Mouse (Mus musculus) kidney, postnatal 4 days (tissue): ENCODE measurements around the gene Gna13.
A peak's percentile ranks its signal among the peaks of the same experiment; 100 is the strongest.
"Not testable (repeated sequence)": the region's sequence is repeated elsewhere in the genome, so short reads cannot be mapped to it uniquely, and the experiment has no call there.

Source experiments
- DNase-seq, 2 experiments: peaks; one replicate each; pipeline ENCODE4 v3.0.0; 2021; ENCODE audit warnings: mixed read lengths in 2 of 2

Gene Gna13

DNA sequence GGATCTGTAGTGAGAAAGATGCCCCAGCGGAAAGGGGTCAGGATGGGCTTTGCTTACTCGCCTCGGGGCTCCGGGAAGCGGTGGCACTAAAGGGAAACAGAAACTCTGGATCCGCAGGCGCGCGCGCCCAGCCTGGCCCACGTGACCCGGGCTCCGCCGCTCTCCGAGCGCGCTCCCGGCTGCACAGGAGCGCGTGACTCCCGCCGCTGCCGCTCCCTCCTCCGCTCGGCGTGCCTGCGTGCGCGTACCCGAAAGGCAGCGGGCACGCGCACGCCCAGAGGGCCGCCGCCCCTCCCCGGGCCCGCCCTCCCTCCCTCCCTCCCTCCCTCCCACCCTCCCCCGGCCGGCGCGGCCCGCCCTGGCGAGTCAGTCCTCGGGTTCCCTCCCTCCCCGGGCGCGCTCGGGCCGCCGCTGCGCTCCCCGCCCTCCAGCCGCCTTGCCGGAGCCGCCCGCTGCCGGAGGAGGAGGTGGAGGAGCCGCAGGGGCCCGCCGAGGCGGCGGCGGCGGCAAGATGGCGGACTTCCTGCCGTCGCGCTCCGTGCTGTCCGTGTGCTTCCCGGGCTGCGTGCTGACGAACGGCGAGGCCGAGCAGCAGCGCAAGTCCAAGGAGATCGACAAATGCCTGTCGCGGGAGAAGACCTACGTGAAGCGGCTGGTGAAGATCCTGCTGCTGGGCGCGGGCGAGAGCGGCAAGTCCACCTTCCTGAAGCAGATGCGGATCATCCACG is at the start of gene Gna13:
Gna13 (plus strand) TSS at position 369 of the 728 bp plus-strand sequence.
- DNase-seq: peak; percentile 93 to 95

DNA sequence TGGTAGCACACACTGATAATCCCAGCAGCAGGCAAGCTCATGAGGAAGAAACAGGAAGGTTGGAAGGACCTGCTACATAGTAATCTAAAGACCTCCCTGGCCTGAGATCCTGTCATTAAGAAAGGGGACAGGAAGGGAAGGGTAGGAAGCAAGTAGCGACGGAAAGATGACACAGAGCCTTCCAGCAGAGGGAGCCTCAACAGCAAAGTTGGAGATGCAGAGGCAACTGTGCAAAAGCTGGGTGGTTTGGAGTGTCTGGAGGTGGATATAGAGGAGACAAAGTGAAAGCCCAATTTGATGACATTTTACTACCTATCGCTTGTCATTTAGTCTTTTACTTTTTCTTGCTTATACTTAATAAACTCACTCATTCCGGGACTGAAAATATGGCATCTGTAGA is 45.7 kb upstream of the Gna13 start:
- peak; percentile 63 to 73 for DNase-seq

DNA sequence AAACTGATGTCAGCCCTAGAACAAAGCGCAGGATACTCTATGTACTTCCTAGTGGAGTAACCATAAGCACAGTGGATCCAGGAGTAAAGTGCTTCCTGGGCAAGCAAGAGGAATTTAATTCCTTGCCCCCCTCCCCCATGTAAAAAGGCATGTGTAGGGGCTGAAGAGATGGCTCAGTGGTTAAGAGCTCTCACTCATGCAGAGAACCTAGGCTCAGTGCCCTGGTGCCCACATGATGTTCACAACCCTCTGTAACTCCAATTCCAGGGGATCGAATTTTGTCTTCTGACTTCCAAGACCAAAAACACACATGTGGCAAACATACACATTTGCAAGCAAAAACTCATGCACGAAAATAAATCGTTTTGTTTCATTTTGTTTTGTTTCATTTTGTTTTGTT is 43.2 kb upstream of the Gna13 start:
- no peak for DNase-seq

DNA sequence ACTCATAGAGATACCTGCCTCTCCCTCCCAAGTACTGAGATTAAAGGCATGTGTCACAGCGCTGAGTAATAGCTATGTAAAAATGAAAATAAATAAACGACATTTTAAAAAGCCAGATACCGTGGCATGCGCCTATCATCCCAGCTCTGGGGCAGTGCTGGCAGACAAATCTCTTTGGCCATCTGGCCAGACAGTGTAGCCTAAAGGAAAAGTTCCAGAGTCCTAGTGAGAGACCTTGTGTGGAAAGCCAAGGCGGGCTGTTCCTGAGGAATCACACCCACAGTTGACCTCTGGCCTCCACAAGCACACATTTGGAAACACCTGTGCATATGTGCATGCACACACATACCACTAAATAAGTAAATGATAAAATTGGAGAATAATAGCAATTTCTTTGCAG is 42.7 kb upstream of the Gna13 start:
- DNase-seq: no peak

DNA sequence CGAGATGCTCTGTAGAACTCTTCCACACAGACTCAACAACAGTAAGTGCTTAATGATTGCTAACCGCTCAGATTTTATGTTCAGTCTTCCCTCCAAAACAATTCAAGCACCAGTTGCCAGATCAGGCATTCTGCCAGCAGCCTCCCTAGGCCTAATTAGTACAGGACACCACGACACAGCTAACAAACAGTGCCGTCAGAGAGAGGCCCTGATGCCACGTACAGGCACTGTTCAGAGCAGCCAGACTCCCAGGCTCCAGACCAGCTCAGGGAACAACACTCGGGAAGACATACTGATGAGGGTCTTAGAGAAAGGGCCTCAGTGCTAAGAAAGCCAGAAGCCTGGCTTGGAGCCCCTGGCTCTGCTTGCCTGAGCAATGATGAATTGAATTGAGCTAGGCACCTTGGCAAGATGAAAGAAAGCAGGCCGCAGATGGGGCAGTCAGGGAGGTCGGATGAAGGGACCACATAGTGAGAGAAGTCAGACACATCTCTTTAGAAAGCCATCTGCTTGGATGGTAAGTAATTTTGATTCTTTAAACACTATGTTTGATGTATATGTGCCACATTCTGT is 42.2 kb upstream of the Gna13 start:
- peak in 1 of 2 experiments; percentile 41 for DNase-seq

DNA sequence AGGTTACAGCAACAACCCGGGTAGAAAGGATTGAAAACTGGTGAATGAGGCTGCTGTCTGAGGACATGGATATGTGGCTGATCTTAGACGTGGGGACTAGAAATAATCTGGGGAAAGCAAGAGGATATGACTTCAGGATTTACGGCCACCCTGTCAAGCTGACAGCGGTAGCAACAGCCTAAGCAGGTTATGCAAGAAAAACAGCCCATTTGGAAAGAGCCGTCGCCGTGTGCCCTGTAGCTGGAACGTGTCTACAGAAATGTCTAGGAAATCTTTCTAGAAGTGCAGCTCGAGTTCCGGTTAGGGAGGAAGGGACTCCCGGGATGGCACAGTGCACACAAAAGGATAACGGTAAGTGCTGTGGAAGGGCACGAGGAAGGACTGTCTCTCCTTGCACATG is 36.4 kb upstream of the Gna13 start:
- no peak for DNase-seq

DNA sequence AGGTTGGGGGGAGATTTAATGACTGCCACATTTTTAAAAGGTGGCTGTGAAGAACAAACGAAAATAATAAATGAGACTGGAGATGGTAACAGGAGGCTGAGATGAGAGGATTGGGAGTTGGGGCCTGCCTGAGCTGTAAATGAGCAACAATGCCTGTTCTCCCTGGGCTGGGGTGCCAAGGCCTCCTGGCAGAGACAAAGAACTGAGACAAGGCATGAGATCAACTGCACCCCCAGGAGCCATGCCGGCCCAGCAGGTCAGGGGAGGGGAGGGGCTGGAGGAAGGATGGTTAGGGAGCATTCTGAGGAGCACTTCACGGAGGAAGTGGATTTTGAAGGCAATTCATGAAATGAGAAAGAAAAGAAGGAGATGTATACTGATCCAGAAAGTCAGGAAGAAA is 35.2 kb upstream of the Gna13 start:
- no peak for DNase-seq

DNA sequence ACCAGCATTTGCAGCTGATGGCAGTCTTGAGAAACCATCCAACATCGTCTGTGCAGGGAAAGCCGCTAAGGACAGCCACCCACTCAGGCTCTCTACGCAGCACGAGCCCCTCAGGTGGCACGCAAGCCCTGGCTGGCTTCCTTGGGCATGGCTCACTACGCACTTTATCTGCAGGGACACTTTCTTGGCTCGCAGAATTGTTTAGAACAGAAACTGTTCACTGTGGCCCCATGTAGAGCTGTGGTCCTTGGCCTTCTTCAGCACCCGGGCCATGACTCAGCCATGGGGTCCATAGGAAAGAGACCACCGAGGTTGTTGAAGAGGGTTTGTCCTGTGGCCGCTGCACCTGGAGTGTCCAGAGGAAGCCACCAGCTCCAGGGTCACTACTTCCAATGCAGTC is 34.7 kb upstream of the Gna13 start:
- DNase-seq: no peak

DNA sequence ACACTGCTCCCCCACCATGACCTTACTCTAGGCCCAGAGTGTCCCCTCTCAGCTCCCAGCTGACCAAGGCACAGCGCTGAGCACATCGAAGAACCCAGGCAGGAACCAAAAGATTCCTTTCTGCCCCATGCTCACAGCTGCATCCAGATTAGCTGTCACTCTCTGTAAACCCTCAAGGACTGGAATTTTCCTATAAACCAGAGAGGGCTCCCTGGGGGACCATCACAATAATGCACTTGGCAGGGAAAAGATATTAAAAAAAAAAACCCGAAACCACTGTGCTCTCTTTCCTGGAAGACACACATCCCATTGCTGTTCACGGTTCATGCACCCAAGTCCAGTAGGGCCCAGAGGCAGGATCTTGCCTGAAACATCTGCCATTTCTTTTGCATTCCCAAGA is 33.3 kb upstream of the Gna13 start:
- DNase-seq: no peak

DNA sequence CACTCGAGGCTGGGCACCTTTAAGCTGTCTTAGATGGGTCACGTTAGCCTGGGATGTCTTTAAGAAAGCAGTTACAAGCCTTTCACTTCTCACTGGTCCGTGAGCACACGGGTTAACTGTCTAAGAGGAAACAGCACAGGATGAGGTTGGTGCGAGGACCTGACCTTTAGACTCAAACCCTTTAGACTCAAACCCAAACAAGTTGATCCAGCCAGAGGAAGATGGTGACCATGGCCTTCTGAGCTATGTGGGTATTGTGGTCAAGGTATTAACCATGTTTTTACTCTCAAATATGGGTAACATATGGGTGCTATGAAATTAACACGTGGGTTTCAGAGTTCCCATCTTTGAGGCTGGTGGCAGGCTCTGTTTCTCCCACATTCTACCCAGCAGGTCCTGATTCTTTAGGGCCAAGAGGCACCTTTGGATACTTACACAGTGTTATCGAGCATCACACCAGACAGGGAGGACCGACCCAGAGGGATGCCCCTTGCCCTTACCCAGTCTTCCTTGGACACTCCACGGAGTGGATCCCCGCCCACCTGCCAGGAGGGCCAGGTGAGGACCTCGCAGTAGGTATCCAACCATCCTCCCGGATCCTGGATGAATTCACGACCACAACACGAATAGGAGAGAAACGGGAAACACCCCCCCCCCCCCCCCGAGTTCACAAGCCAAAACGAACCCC is 31.8 kb upstream of the Gna13 start:
- no peak for DNase-seq

DNA sequence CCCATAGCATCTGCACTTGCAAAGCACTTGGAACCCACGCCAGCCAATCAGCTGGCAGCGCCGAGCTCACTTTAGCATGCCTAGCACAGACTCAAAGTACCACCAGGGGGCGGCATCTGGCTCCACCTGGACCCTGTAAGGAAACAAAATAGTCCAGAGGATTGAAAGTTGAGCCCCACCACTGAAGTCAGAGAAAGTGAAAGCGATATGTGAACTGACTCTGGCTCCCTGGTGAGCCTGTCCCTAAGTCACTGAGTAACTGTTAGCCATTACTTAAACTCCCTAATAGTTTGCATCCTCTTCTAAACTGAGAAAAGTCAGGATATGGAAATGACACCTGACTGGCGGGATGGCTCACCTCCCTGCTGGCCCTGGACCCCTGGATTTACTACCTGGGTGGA is 31.2 kb upstream of the Gna13 start:
- DNase-seq: peak; percentile 98

DNA sequence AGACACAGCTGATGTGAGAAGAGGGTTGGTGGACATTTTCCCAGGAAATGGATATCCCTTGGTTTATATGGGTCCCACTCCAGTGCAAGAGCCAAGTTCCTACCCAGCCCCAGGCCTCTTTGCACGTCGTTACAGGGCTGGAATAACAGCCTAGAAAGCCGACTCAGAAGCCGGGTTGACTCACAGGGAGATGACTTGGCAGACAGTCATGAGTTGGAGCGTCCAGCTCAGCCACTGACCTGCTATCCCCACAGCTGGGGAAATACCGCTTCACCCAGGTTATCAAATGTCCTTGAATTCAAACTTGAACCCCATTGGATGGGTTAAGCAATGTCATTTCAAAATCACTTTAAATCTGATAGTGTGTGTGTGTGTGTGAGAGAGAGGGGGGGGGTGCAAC is 29.9 kb upstream of the Gna13 start:
- no peak for DNase-seq

DNA sequence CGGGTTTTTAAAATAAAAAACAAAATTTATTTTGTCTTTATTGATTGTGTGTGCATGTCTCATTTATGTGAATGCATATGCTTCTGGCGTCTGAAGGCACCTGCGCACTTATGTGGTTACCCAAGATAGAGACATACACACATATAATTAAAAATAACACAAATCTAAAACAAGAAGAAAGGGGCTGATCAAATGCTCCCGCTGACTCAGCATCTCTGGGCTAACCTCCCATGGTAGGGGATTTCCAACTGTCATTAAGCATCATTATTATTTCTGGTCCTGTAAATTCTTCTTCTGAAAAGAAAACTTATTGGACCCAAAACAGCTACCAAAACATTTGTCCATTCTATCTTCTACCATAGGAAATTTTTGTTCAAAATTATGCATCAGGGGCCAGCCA is 27.9 kb upstream of the Gna13 start:
- no peak for DNase-seq

DNA sequence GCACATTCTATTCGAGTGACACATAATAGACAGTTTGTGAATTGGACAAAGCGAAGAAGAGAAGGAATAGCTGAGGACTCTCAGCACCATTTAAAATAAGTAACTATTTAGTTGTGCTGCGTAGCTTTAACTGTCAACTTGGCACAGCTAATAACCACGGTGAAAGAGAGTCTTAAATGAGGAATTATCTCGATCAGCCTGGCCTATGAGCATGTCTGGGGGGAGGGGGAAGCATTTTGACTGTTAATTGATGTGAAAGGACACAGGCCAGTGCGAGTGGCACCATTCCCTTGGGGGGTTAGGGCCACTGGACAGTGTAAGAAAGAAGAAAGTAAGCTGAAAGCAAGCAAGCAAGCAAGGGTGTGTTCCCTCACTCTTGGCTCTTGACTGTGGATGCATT is 26.7 kb upstream of the Gna13 start:
- no peak for DNase-seq

DNA sequence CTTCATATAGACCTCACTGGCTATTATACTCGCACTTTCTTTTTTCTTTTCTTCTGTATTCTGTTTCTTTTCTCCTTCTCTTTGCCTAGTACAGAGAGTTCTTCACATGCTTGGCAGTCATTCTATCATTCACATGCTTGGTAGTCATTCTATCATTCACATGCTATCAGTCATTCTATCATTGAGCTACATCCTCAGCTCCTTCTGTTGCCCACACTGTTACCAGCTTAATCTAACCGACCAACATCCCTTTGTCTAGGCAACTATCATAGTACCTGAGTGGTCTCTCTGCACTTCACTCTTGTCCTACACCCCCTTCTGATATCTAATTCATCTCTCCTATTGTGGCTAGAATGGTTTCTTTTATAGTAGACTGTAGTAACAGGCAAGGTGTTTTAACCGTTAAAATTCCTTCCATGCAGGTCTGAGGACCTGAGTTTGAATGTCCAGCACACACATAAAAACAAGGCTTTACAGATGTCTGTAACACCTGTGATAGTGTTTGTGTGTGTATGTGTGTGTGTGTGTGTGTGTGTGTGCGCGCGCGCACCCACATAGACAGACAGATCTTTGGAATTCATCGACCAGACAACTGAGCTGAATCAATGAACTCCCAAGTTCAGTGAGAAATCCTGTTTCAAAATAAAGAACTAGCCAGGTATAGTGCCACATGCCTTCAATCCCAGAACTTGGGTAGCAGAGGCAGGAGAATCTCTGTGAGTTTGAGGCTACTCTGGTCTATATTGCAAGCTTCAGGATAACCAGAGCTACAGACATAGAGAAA is 23.3 kb upstream of the Gna13 start:
- DNase-seq: no peak

DNA sequence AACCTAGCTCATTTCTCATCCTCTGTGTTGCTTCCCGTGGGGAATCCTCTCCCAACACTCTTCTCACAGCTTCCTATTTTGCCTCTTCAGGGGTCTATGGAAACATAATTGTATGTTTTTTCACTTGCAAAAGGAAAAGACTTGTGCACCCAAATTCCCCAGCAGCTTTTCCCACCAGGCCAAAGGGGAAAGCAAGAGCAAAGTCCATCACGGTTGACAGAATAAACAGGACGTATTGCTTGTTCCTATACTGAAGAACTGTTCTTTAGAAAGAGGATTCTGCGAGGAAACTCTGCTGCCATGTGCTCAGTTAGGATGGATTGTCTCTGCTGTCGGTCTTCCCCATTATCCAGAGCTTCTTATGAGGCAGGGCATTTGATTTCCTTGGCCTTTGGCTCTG is 22.1 kb upstream of the Gna13 start:
- no peak for DNase-seq

DNA sequence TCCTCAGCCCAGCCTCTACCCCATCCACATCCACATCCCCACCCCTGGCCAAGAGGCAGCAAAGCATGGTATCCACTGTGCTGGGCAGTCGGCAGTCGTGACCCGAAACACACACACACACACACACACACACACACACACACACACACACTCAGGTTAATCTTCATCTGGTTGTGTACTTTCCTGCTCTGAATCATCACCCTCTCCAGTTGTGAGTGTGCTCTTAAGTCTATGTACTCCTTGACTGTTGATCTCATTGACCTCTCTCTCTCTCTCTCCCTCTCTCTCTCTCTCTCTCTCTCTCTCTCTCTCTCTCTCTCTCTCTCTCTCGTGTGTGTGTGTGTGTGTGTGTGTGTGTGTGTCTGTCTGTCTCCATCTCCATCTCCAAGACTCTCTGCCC is 20.0 kb upstream of the Gna13 start:
- DNase-seq: not testable (repeated sequence)

DNA sequence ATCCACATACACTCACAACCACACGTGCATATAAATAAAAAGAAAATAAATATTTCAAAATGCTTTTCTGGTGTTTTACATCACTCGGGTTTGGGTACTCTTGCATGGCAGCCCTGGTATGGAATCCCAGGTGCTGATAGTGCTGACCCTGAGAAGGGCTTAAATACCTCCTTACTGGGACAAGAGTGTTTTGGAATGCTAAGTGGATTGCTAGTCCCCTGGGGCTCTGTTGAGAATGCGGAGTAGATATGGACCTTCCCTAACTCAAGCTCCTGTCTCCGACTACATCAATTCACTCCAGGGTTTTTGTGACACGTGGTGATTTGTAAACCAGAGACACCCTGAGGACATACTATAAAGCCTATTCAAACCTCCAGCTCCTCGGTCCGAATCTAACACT is 19.1 kb upstream of the Gna13 start:
- DNase-seq: no peak

DNA sequence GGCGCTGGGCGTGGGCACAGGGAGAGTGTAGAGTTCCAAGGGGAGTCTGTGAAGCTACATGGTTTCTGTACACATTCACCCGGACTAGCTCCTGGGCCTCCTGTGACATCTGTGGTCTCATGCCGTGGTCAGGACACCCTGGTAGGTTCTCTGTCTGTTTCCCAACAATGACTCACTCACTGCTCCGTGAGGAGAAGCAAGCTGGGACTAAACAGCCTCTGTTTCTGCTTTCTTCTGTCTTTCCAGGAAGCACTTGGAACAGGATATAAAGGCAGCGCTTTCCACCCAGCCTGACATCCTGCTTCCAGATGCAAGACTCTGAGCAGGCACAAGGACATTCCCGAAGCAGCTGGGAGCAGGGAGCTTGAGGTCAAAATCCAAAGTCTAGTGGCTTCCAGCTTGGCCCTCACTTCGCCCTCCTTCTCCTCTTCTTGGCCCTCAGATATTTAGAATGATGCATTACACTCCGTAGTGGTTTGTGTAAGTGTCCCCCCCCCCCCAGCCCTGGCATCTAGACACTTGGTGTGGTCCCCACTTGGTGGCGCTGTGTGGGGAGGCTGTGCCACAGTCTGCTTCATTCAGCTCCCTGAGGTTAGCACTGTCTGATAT is 18.5 kb upstream of the Gna13 start:
- DNase-seq: peak; percentile 78 to 84

DNA sequence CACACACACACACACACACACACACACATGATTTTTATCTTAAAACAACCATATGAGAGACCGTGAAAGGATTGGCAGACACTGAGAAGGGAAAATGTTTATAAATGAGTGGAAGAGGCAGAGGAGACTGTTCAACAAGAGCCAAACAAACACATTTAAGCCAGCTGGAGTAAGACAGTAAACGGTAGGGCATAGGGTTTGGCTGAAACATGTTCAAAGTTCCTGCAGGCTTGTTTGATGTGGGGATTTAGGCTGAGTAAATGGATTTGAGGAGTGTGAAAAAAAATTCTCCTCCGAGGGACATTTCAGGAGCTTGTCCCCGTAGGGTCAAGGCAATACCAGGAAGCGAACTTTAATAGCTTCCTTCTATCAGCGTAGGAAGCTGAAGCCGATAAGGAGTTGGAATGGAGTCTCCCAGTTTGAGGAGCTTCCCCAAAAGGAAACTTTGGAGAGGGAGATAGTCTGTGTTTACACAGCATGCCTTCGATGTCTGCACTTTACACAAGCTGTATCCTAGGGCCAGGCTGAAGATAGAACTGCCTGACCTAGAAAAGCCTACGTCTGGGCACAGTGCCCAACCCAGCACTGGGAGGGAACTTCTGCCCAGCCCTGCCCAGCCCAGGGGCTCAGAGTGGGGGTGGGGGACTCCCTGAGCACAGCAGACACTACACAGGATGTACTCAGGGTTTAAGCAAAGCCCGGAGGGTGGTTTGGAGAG is 15.2 kb upstream of the Gna13 start:
- DNase-seq: peak; percentile 79 to 88

DNA sequence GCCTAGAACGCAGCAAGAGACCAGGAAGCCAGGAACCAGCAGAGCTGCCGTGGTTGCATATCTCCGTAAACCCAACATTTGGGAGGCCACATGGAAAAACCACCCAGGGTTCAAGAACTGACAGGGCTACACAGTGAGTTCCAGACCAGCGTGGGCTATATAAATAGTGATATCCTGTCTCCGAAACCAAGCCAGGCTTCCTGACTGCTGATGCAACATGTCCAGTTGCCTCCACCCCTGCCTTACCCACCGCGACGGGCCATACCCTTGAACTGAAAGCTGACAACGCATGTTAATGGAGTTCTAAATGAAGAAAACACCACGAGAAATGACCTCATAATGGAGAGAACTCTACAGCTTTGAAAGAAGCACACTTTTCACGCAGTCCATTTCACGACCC is 14.2 kb upstream of the Gna13 start:
- no peak for DNase-seq

DNA sequence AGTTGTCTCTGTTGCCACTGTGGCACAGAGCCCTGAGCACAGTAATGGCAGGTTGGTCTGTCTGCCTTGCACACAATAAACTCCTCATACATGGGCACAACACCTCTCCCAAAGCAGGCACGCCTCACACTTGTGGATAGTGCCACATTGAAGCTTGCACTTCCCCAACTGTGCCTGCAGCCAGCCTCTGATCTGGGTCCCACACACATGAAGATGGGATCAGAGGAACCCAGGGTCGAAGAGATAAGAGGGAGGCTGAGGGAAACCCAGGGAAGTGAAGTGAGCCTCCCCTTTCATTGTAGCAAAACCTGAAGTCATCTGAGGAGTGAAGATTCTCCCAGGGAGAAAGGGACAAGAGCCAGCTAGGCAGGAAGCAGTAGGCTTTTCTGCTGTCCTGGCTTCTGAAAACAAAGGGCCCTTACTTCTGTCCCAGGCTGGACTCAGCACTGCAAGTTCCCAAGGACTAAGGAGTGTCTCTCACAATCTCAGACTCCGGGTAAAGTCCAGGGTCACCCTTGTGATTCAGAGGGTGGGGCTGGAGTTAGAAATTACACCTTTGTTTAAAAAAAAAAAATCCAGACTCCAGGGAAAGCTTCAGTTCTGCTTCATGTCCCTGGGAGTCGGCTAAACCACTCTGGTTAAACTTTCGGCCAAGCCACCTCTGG is 12.8 kb upstream of the Gna13 start:
- no peak for DNase-seq
